In the genomic region with DNA sequence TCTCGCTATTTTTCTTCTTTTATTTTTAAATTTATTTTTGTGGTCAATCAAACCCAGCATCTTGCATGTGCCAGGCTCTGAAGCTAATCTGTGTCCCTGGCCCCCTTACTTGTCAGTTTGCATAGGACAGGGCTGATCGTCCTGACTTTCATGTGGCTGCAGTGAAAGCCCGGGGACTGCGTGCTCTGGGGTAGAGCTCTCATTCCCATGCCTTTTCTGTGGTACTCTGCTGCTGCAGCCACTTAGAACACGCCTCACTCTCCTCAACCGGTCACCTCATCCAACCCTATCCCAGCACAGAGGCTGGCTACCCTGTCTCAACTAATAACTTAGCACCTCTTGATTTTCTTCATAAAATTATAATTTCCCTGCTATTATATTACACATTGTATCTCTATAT, we compare ENCODE assay signal across 11 mouse cellular contexts. TPM values are rescaled to one million over a fixed set of nuclear protein-coding genes. Genes with fewer than 3 reads are reported as not detected.
DNase-seq lines count a peak whose midpoint lies in the region; ATAC-seq and TF ChIP-seq lines count a peak whose summit lies in the region.
"Had no signal": no experiment of that assay in that cellular context is flagged by ENCODE, and none has a peak within 500 bp of the region (broad histone marks: within the 10 kb centered on the region; RNA-seq: fewer than 3 reads in every experiment).

No protein-coding gene starts in this region.

- peaks cover 2% of the 10 kb centered on the region; the same call in 1 of the 2 replicates for H3K4me1 ChIP-seq in heart, adult 2 months (ENCODE audit: control insufficient read depth, insufficient read depth, low read length)
- H3K4me1 ChIP-seq in midbrain, embryonic 11.5 days (ENCODE audit: control insufficient read depth, insufficient read depth, low read length) = no peaks in the 10 kb centered on the region
- H3K4me1 ChIP-seq in midbrain, embryonic 10.5 days = peaks cover 11% of the 10 kb centered on the region; the same call in 1 of the 2 replicates
- peaks cover 12% of the 10 kb centered on the region for H3K4me1 ChIP-seq in midbrain, embryonic 12.5 days
- 0 out of 2 replicates have a peak, but pooled peaks cover 4% of the 10 kb centered on the region for H3K4me1 ChIP-seq in stomach, postnatal 0 days (replicated peaks; ENCODE audit: control insufficient read depth, insufficient read depth)

- H3K27ac ChIP-seq in heart, adult 2 months = peak overlapping the region; percentile 5; the same call in 1 of the 2 replicates
- H3K27ac ChIP-seq in midbrain, embryonic 11.5 days (ENCODE audit: low read depth, low read length) = no peak overlapping the region
- H3K27ac ChIP-seq in midbrain, embryonic 10.5 days (replicated peaks) = no peak overlapping the region
- peak overlapping the region; percentile 60; the same call in 1 of the 2 replicates for H3K27ac ChIP-seq in midbrain, embryonic 12.5 days (replicated peaks)
- peak overlapping the region; percentile 35 for H3K27ac ChIP-seq in stomach, postnatal 0 days (replicated peaks)
- H3K27ac ChIP-seq: kidney, postnatal 0 days had no signal

- no peak overlapping the region for H3K4me2 ChIP-seq in midbrain, embryonic 11.5 days
- H3K4me2 ChIP-seq in midbrain, embryonic 12.5 days (replicated peaks) = no peak overlapping the region
- no peak overlapping the region for H3K4me2 ChIP-seq in stomach, postnatal 0 days (replicated peaks; ENCODE audit: low read depth)

- no peaks in the 10 kb centered on the region for H3K9me3 ChIP-seq in midbrain, embryonic 11.5 days (ENCODE audit: control insufficient read depth, low read length)
- no peaks in the 10 kb centered on the region for H3K9me3 ChIP-seq in midbrain, embryonic 10.5 days (replicated peaks)
- H3K9me3 ChIP-seq in midbrain, embryonic 12.5 days = no peaks in the 10 kb centered on the region
- H3K9me3 ChIP-seq in stomach, postnatal 0 days (ENCODE audit: control insufficient read depth, low read length) = no peaks in the 10 kb centered on the region

- no peaks in the 10 kb centered on the region for H3K79me2 ChIP-seq in heart, adult 2 months (replicated peaks; ENCODE audit: control insufficient read depth, insufficient read depth, low read length)

- TF ChIP-seq CTCF in heart, adult 2 months (IDR thresholded peaks at IDR 0.05) = no peak
- TF ChIP-seq CTCF in stomach, postnatal 0 days (IDR thresholded peaks at IDR 0.05; ENCODE audit: low read depth) = no peak

- no peak for TF ChIP-seq POLR2A in heart, adult 2 months (IDR thresholded peaks at IDR 0.05; ENCODE audit: insufficient read depth, low read depth, low read length)

- no peak for TF ChIP-seq EP300 in heart, adult 2 months (IDR thresholded peaks at IDR 0.05; ENCODE audit: insufficient read depth, low read depth, low read length)
- TF ChIP-seq EP300 in stomach, postnatal 0 days (optimal IDR thresholded peaks at IDR 0.05) = no peak

- DNase-seq in heart, adult 2 months = no peak
- DNase-seq in heart, postnatal 36 days = no peak
- DNase-seq in midbrain, embryonic 11.5 days (ENCODE audit: low spot score, missing footprints) = no peak
- DNase-seq in midbrain, embryonic 10.5 days (ENCODE audit: low spot score) = no peak
- DNase-seq in stomach, postnatal 0 days (ENCODE audit: low spot score) = no peak
- no peak for DNase-seq in adrenal gland, postnatal 36 days
- DNase-seq in cerebellum, adult 11 months = no peak

- H3K27me3 ChIP-seq in heart, adult 2 months (ENCODE audit: control insufficient read depth, insufficient read depth, low read length) = no peaks in the 10 kb centered on the region
- no peaks in the 10 kb centered on the region for H3K27me3 ChIP-seq in midbrain, embryonic 11.5 days (ENCODE audit: control insufficient read depth, insufficient read depth, low read length)
- H3K27me3 ChIP-seq in midbrain, embryonic 10.5 days (ENCODE audit: low read depth, poor library complexity, severe bottlenecking) = no peaks in the 10 kb centered on the region
- no peaks in the 10 kb centered on the region for H3K27me3 ChIP-seq in midbrain, embryonic 12.5 days
- H3K27me3 ChIP-seq in stomach, postnatal 0 days (ENCODE audit: control insufficient read depth, insufficient read depth, low read length) = no peaks in the 10 kb centered on the region

- WGBS in heart, adult 2 months = 62% methylated on average over 6 of the region's 6 CpGs
- 77% methylated on average over 6 of the region's 6 CpGs for WGBS in midbrain, embryonic 11.5 days
- 80% methylated on average over 6 of the region's 6 CpGs for WGBS in midbrain, embryonic 10.5 days
- WGBS in midbrain, embryonic 12.5 days = 73% methylated on average over 6 of the region's 6 CpGs
- 56% methylated on average over 6 of the region's 6 CpGs for WGBS in stomach, postnatal 0 days

- H3K9ac ChIP-seq in heart, adult 2 months (ENCODE audit: low read depth, low read length) = no peak overlapping the region
- no peak overlapping the region for H3K9ac ChIP-seq in midbrain, embryonic 11.5 days (ENCODE audit: low read length)
- H3K9ac ChIP-seq in midbrain, embryonic 12.5 days (replicated peaks) = no peak overlapping the region
- no peak overlapping the region for H3K9ac ChIP-seq in stomach, postnatal 0 days (ENCODE audit: low read length)

- H3K4me3 ChIP-seq in heart, adult 2 months = no peak overlapping the region
- no peak overlapping the region for H3K4me3 ChIP-seq in midbrain, embryonic 11.5 days (ENCODE audit: low read depth, low read length)
- no peak overlapping the region for H3K4me3 ChIP-seq in midbrain, embryonic 10.5 days
- no peak overlapping the region for H3K4me3 ChIP-seq in midbrain, embryonic 12.5 days
- no peak overlapping the region for H3K4me3 ChIP-seq in stomach, postnatal 0 days (ENCODE audit: low read depth, low read length)

- ATAC-seq in midbrain, embryonic 11.5 days (ENCODE audit: low FRiP score) = peak; percentile 44; the same call in 1 of the 2 replicates
- ATAC-seq in midbrain, embryonic 12.5 days (ENCODE audit: low FRiP score, low read depth) = peak; percentile 42; the same call in 1 of the 2 replicates
- peak; percentile 56 for ATAC-seq in stomach, postnatal 0 days (ENCODE audit: low FRiP score, low TSS enrichment)

- no peaks in the 10 kb centered on the region for H3K36me3 ChIP-seq in heart, adult 2 months (ENCODE audit: control insufficient read depth, insufficient read depth, low read length)
- no peaks in the 10 kb centered on the region for H3K36me3 ChIP-seq in midbrain, embryonic 11.5 days (ENCODE audit: control insufficient read depth, insufficient read depth, low read length)
- no peaks in the 10 kb centered on the region for H3K36me3 ChIP-seq in midbrain, embryonic 10.5 days
- no peaks in the 10 kb centered on the region for H3K36me3 ChIP-seq in midbrain, embryonic 12.5 days
- H3K36me3 ChIP-seq in stomach, postnatal 0 days (ENCODE audit: control insufficient read depth, insufficient read depth, low read length) = no peaks in the 10 kb centered on the region

- intact Hi-C loops in heart, adult 2 months (cut with DNase I) = no loop called here
- intact Hi-C loops in heart, postnatal 36 days (cut with DNase I) = no loop called here

RNA-seq across cellular contexts. Expression of a gene that starts 8.7 kb away (rescaled TPM):
- not detected for total RNA-seq in heart, adult 2 months (2021)
- 0.15 TPM in 1 of 2 replicates, not detected in the other for polyA plus RNA-seq in heart, adult 2 months (2012; rRNA removed)
- not detected for total RNA-seq in heart, postnatal 36 days (2021)
- 0.11 and 0.19 TPM in 2 replicates for polyA plus RNA-seq in midbrain, embryonic 11.5 days (2014; fragmentation: Nextera tagmentation; extraction: Ambion mirVana)
- 0.07 and 0.27 TPM in 2 replicates for polyA plus RNA-seq in midbrain, embryonic 10.5 days (2016; fragmentation: Nextera tagmentation; extraction: Ambion mirVana)
- 0.46 and 0.47 TPM in 2 replicates for polyA plus RNA-seq in midbrain, embryonic 12.5 days (2016; fragmentation: Nextera tagmentation; extraction: Ambion mirVana)
- polyA plus RNA-seq in stomach, postnatal 0 days (2015; fragmentation: Nextera tagmentation; extraction: Ambion mirVana) = 0.05 TPM in 1 of 2 replicates, not detected in the other
- 1 to 10 TPM in 1 of 2 experiments, under 1 TPM in 1; 0.79 to 1.1 TPM for total RNA-seq in adrenal gland, postnatal 36 days (2021)
- total RNA-seq: gastrocnemius, adult 8-10 months had no signal
- polyA plus RNA-seq: liver, embryonic 16.5 days had no signal

RNA-seq across cellular contexts. Expression of a gene that starts 23.5 kb away (rescaled TPM):
- 100 to 1,000 TPM in 1 of 2 experiments, 10 to 100 TPM in 1; 91.6 to 102 TPM for total RNA-seq in heart, adult 2 months (2021)
- 92.3 and 142 TPM in 2 replicates for polyA plus RNA-seq in heart, adult 2 months (2012; rRNA removed)
- total RNA-seq in heart, postnatal 36 days (2021) = 100 to 1,000 TPM in 1 of 2 experiments, 10 to 100 TPM in 1; 97.8 to 104 TPM
- polyA plus RNA-seq in midbrain, embryonic 11.5 days (2014; fragmentation: Nextera tagmentation; extraction: Ambion mirVana) = 75.8 and 78.8 TPM in 2 replicates
- 58.3 and 65.6 TPM in 2 replicates for polyA plus RNA-seq in midbrain, embryonic 10.5 days (2016; fragmentation: Nextera tagmentation; extraction: Ambion mirVana)
- polyA plus RNA-seq in midbrain, embryonic 12.5 days (2016; fragmentation: Nextera tagmentation; extraction: Ambion mirVana) = 81.1 and 82.1 TPM in 2 replicates
- 45.0 and 45.5 TPM in 2 replicates for polyA plus RNA-seq in stomach, postnatal 0 days (2015; fragmentation: Nextera tagmentation; extraction: Ambion mirVana)
- 100 to 1,000 TPM; 121 to 164 TPM for total RNA-seq in adrenal gland, postnatal 36 days (2021)

RNA-seq across cellular contexts. Expression of a gene that starts 54.5 kb away (rescaled TPM):
- total RNA-seq in heart, adult 2 months (2021) = 10 to 100 TPM; 43.1 to 46.8 TPM
- polyA plus RNA-seq in heart, adult 2 months (2012; rRNA removed) = 9.9 and 19.3 TPM in 2 replicates
- total RNA-seq in heart, postnatal 36 days (2021) = 10 to 100 TPM; 45.7 to 51.3 TPM
- polyA plus RNA-seq in midbrain, embryonic 11.5 days (2014; fragmentation: Nextera tagmentation; extraction: Ambion mirVana) = 51.9 and 59.2 TPM in 2 replicates
- polyA plus RNA-seq in midbrain, embryonic 10.5 days (2016; fragmentation: Nextera tagmentation; extraction: Ambion mirVana) = 34.1 and 42.4 TPM in 2 replicates
- 56.2 and 58.6 TPM in 2 replicates for polyA plus RNA-seq in midbrain, embryonic 12.5 days (2016; fragmentation: Nextera tagmentation; extraction: Ambion mirVana)
- 20.0 and 25.0 TPM in 2 replicates for polyA plus RNA-seq in stomach, postnatal 0 days (2015; fragmentation: Nextera tagmentation; extraction: Ambion mirVana)
- total RNA-seq in adrenal gland, postnatal 36 days (2021) = 10 to 100 TPM; 75.6 to 91.0 TPM

Comparison
In these comparisons a context has a peak if more than half of its experiments do, and no peak if none do; other contexts are left out.
1. H3K27ac ChIP-seq: peak in heart, adult 2 months (single experiment), midbrain, embryonic 12.5 days (single experiment) and stomach, postnatal 0 days (single experiment); none in midbrain, embryonic 11.5 days (single experiment) and midbrain, embryonic 10.5 days (single experiment).
2. Peak in every context shown above with its lines, with median percentiles within 50 percentile points of each other: ATAC-seq.